Mouse (Mus musculus): ENCODE measurements around the gene Slc27a3. TPM values are rescaled to one million over a fixed set of nuclear protein-coding genes. Genes with fewer than 3 reads are reported as not detected.

Slc27a3 gene
- polyA plus RNA-seq, 1 experiment from 2014 or later = 11.2 TPM

Other genes with a start within 250 kb of the Slc27a3 start
- 1,194 and 1,420 TPM in 2 replicates for gene Rps27, start 176.3 kb downstream of the Slc27a3 start, polyA plus RNA-seq (2015; fragmentation: Nextera tagmentation; extraction: Ambion mirVana)
- 24.3 and 28.4 TPM in 2 replicates for gene Rab13, start 176.2 kb downstream of the Slc27a3 start, polyA plus RNA-seq (2015; fragmentation: Nextera tagmentation; extraction: Ambion mirVana)
- gene Jtb, start 158.3 kb downstream of the Slc27a3 start, polyA plus RNA-seq (2015; fragmentation: Nextera tagmentation; extraction: Ambion mirVana) = 102 and 111 TPM in 2 replicates
- gene Creb3l4, start 146.4 kb downstream of the Slc27a3 start, polyA plus RNA-seq (2015; fragmentation: Nextera tagmentation; extraction: Ambion mirVana) = 5.2 and 5.8 TPM in 2 replicates
- gene Slc39a1, start 141.8 kb downstream of the Slc27a3 start, polyA plus RNA-seq (2015; fragmentation: Nextera tagmentation; extraction: Ambion mirVana) = 55.0 and 55.3 TPM in 2 replicates
- gene Crtc2, start 135.8 kb downstream of the Slc27a3 start, polyA plus RNA-seq (2015; fragmentation: Nextera tagmentation; extraction: Ambion mirVana) = 17.2 and 21.5 TPM in 2 replicates
- gene Dennd4b, start 124.8 kb downstream of the Slc27a3 start, polyA plus RNA-seq (2015; fragmentation: Nextera tagmentation; extraction: Ambion mirVana) = 3.1 and 4.5 TPM in 2 replicates
- gene Gatad2b, start 96.8 kb downstream of the Slc27a3 start, polyA plus RNA-seq (2015; fragmentation: Nextera tagmentation; extraction: Ambion mirVana) = 18.0 and 18.6 TPM in 2 replicates
- gene Ints3, start 43.7 kb upstream of the Slc27a3 start, polyA plus RNA-seq (2015; fragmentation: Nextera tagmentation; extraction: Ambion mirVana) = 27.8 and 29.3 TPM in 2 replicates
- gene Npr1, start 75.9 kb upstream of the Slc27a3 start, polyA plus RNA-seq (2015; fragmentation: Nextera tagmentation; extraction: Ambion mirVana) = 2.3 and 2.8 TPM in 2 replicates
- 367 and 388 TPM in 2 replicates for gene Ilf2, start 86.2 kb upstream of the Slc27a3 start, polyA plus RNA-seq (2015; fragmentation: Nextera tagmentation; extraction: Ambion mirVana)
- gene Snapin, start 101.1 kb upstream of the Slc27a3 start, polyA plus RNA-seq (2015; fragmentation: Nextera tagmentation; extraction: Ambion mirVana) = 73.5 and 76.5 TPM in 2 replicates
- 214 and 215 TPM in 2 replicates for gene Chtop, start 119.6 kb upstream of the Slc27a3 start, polyA plus RNA-seq (2015; fragmentation: Nextera tagmentation; extraction: Ambion mirVana)
- gene S100a1, start 124.5 kb upstream of the Slc27a3 start, polyA plus RNA-seq (2015; fragmentation: Nextera tagmentation; extraction: Ambion mirVana) = 5.0 and 6.8 TPM in 2 replicates
- gene S100a13, start 124.5 kb upstream of the Slc27a3 start, polyA plus RNA-seq (2015; fragmentation: Nextera tagmentation; extraction: Ambion mirVana) = 6.9 and 7.5 TPM in 2 replicates
- not detected in 2 replicates for gene S100a14, start 136.9 kb upstream of the Slc27a3 start, polyA plus RNA-seq (2015; fragmentation: Nextera tagmentation; extraction: Ambion mirVana)
- gene S100a16, start 147.3 kb upstream of the Slc27a3 start, polyA plus RNA-seq (2015; fragmentation: Nextera tagmentation; extraction: Ambion mirVana) = 27.3 and 35.1 TPM in 2 replicates
- gene S100a3, start 170.6 kb upstream of the Slc27a3 start, polyA plus RNA-seq (2015; fragmentation: Nextera tagmentation; extraction: Ambion mirVana) = not detected in 2 replicates
- not detected in 2 replicates for gene S100a2, start 200.3 kb upstream of the Slc27a3 start, polyA plus RNA-seq (2015; fragmentation: Nextera tagmentation; extraction: Ambion mirVana)
- gene Gm42674, start 212.0 kb upstream of the Slc27a3 start, polyA plus RNA-seq (2015; fragmentation: Nextera tagmentation; extraction: Ambion mirVana) = not detected in 2 replicates
- gene S100a4, start 213.8 kb upstream of the Slc27a3 start, polyA plus RNA-seq (2015; fragmentation: Nextera tagmentation; extraction: Ambion mirVana) = 0.40 and 1.6 TPM in 2 replicates
- not detected in 2 replicates for gene S100a5, start 218.6 kb upstream of the Slc27a3 start, polyA plus RNA-seq (2015; fragmentation: Nextera tagmentation; extraction: Ambion mirVana)
- gene S100a6, start 222.9 kb upstream of the Slc27a3 start, polyA plus RNA-seq (2015; fragmentation: Nextera tagmentation; extraction: Ambion mirVana) = 15.4 and 23.8 TPM in 2 replicates

Measured in forebrain, embryonic 13.5 days (tissue).